Mouse (Mus musculus) lung, postnatal 10 days (tissue): ENCODE data around the gene Mrps27.
A peak's percentile ranks its signal among the peaks of the same experiment; 100 is the strongest.

ENCODE experiments used
- DNase-seq: peaks from one replicate; pipeline ENCODE4 v3.0.0; 2021

Mrps27 gene

GRCm38 (mm10) chr13:99352758-99353489 is 8.3 kb downstream of the Mrps27 start:
- peak; percentile 96 for DNase-seq

- no peak for DNase-seq
Observed at GRCm38 (mm10) chr13:99353490-99353851, 8.9 kb downstream of the Mrps27 start.

- no peak for DNase-seq
Observed at GRCm38 (mm10) chr13:99355072-99355471, 10.5 kb downstream of the Mrps27 start.

GRCm38 (mm10) chr13:99355861-99356260 is 11.3 kb downstream of the Mrps27 start:
- no peak for DNase-seq

- DNase-seq, result no peak
Observed at GRCm38 (mm10) chr13:99356428-99357265, 12.1 kb downstream of the Mrps27 start.

- DNase-seq, result no peak
Observed at GRCm38 (mm10) chr13:99358921-99359320, 14.3 kb downstream of the Mrps27 start.

GRCm38 (mm10) chr13:99363866-99364265 is 19.3 kb downstream of the Mrps27 start:
- DNase-seq, result no peak

GRCm38 (mm10) chr13:99366422-99367175 is 22.0 kb downstream of the Mrps27 start:
- no peak for DNase-seq

- no peak for DNase-seq
Observed at GRCm38 (mm10) chr13:99367554-99368174, 23.1 kb downstream of the Mrps27 start.

GRCm38 (mm10) chr13:99369103-99369502 is 24.5 kb downstream of the Mrps27 start:
- no peak for DNase-seq

GRCm38 (mm10) chr13:99371285-99371684 is 26.7 kb downstream of the Mrps27 start:
- DNase-seq, result no peak

GRCm38 (mm10) chr13:99373684-99374083 is 29.1 kb downstream of the Mrps27 start:
- no peak for DNase-seq

GRCm38 (mm10) chr13:99374191-99374590 is 29.6 kb downstream of the Mrps27 start:
- DNase-seq, result no peak

- peak; percentile 87 for DNase-seq
Observed at GRCm38 (mm10) chr13:99375550-99375949, 31.0 kb downstream of the Mrps27 start.

GRCm38 (mm10) chr13:99377055-99377454 is 32.5 kb downstream of the Mrps27 start:
- DNase-seq, result no peak

- no peak for DNase-seq
Observed at GRCm38 (mm10) chr13:99378223-99378622, 33.6 kb downstream of the Mrps27 start.

- no peak for DNase-seq
Observed at GRCm38 (mm10) chr13:99382373-99382772, 37.8 kb downstream of the Mrps27 start.

GRCm38 (mm10) chr13:99384555-99385203 is 40.1 kb downstream of the Mrps27 start:
- peak; percentile 38 for DNase-seq

GRCm38 (mm10) chr13:99385911-99386310 is 41.3 kb downstream of the Mrps27 start:
- no peak for DNase-seq

- no peak for DNase-seq
Observed at GRCm38 (mm10) chr13:99386341-99386740, 41.8 kb downstream of the Mrps27 start.

- no peak for DNase-seq
Observed at GRCm38 (mm10) chr13:99387901-99388811, 43.6 kb downstream of the Mrps27 start.
